Mouse (Mus musculus) bone marrow, adult 2 months (tissue): ENCODE data around the gene Dclk1.

ENCODE experiments used
- CTCF ChIP-seq: fragments of 200-500 bp; IDR thresholded peaks from 2 replicates; pipeline ENCODE4 v1.5.1; 2011; ENCODE audit warnings: low read length, control low read depth; ENCODE audit not compliant: control insufficient read depth, insufficient read depth
- POLR2A ChIP-seq: fragments of 200-500 bp; IDR thresholded peaks from 2 replicates; pipeline ENCODE4 v1.6.1; 2011; ENCODE audit warnings: low read depth, mild to moderate bottlenecking, control low read depth, low read length, borderline replicate concordance; ENCODE audit not compliant: control insufficient read depth

- TF ChIP-seq POLR2A, result no peak
- no peak for TF ChIP-seq CTCF
These were observed 110.4 kb downstream of the Dclk1 start for GRCm38 (mm10) chr3:55352529-55352928.
